Mouse (Mus musculus) megakaryocyte, embryonic 14.5 days (primary cell): ENCODE results near the gene Pde4dip.

Source experiments
- FLI1 ChIP-seq: IDR thresholded peaks from 2 replicates; pipeline ENCODE4 v1.6.1; 2012; ENCODE audit warnings: low read length, inconsistent platforms, mixed read lengths
- GATA1 ChIP-seq: IDR thresholded peaks from 3 replicates; pipeline ENCODE4 v1.6.1; 2012; ENCODE audit warnings: mixed read lengths, low read length, inconsistent platforms, borderline replicate concordance

GRCm38 (mm10) chr3:97691443-97692017 is 197.0 kb downstream of the Pde4dip start:
- TF ChIP-seq FLI1, result no peak
- TF ChIP-seq GATA1, result no peak
